Mouse (Mus musculus): ENCODE results near the gene Apba2.

The Apba2 gene

GRCm38 (mm10) chr7:64728816-64729215, 227.3 kb downstream of the Apba2 start:
- DNase-seq: no peak

DNA sequence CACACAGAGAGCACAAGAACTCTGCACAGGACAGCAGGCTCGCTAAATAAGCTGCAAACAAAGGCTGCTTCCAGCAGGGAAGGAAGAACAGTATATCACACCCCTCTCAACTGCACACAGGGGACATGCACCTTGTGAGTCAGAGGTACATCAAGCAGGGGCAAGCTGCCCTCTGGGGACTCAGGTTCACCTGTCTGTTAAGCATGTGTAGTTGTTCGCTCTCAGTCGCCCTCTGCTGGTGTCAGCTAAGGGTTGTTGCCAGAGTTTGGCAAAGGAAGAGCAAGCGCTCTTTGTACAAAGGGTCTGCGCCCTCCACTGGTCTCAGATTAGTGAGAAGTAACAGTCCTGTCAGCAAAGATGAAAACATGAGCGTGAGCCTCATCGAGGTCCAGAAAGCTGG, 228.3 kb downstream of the Apba2 start:
- DNase-seq: peak; percentile 64 to 71

GRCm38 (mm10) chr7:64739131-64739530, 237.6 kb downstream of the Apba2 start:
- DNase-seq: no peak

DNA sequence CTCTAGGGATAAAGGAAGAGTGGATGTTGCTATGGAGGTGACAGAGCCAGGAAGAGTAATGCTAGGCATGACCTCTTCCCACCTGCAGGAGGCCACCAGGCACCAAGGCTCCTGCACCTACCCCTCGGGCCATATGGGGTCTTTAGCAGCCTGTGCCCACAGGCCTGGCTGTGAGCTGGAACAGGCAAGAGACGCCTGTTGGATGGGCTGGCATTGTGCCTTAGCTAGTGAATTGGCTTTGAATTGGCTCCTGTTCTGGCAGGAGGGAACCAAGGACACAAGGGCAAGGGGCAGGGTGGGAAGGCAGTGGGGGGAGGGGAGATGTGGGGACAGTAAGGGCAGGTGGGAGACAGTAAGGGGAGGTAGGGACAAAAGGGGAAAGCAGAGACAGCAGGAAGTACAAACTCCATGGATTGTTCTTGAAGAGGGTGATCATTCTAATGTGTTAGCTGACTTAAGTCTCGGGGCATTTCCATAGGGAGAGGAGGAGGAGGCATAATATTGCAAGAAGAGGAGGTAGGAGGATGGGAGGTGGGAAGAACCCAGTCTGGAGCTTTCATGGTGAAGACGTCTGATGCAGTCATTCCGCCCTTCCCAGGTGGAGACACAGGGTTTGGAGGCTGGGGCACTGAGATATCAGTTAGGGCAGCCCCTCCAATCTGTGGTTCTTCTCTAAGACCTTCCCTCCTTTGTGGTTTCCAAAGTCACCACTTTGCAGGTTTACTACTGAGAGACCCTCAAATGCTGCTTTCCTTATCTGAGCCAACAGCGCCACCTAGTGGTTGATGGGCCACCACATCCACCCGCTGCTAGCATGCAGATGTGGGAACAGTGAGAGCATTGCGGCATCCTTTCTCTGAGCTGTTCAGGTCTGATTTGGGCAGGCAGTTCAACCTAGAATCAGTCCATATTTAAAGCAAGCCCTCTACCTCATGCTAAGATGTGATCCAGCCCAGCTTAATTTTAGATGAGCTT, 240.1 kb downstream of the Apba2 start:
- peak; percentile 50 to 81 for DNase-seq

- no peak for DNase-seq
Observed at GRCm38 (mm10) chr7:64743610-64744009, 242.1 kb downstream of the Apba2 start.

DNA sequence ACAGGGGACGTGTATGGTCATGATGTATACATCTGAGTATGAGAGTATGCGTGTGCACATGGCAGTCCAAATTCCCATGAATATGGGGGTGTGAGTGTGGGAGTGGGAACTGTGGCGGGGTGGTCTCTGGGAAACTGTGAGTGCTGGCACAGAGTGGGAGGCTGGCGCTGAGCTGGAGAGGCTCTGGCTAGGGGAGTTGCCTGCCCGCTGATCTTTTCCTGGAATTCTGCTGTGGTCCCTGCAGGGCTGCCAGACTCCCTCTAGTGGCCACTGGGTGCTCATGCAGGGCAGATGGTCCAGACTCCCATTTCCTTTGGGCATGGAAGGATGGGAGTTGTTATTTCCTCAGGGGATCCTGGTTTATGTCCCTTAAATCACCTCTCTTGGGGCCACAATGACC, 250.0 kb downstream of the Apba2 start:
- peak; percentile 50 to 58 for DNase-seq

DNA sequence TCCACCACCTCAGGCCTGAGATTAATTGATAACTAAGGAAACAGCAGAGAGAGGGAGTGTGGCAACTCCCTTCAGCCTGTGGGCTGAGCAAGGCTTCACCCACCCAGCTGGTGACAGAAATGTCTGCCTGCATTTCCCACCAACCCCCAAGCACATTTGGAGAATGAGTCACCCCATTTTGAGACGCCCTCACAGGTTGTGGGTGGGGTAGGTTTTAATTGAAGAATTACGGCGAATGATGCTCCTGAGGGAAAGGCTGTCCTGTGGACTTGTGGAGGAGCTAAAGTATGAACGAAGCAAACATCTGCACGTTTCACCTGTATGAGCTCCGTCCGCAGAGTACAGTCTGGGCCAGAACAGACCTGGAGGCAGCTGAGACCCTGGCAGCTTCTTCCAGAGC, 250.6 kb downstream of the Apba2 start:
- no peak for DNase-seq

- DNase-seq: no peak
Observed at GRCm38 (mm10) chr7:64753678-64754077, 252.2 kb downstream of the Apba2 start.

- DNase-seq: peak; percentile 51 to 77
Observed at GRCm38 (mm10) chr7:64754161-64754560, 252.7 kb downstream of the Apba2 start.

- DNase-seq: no peak
Observed at GRCm38 (mm10) chr7:64755141-64755540, 253.6 kb downstream of the Apba2 start.

DNA sequence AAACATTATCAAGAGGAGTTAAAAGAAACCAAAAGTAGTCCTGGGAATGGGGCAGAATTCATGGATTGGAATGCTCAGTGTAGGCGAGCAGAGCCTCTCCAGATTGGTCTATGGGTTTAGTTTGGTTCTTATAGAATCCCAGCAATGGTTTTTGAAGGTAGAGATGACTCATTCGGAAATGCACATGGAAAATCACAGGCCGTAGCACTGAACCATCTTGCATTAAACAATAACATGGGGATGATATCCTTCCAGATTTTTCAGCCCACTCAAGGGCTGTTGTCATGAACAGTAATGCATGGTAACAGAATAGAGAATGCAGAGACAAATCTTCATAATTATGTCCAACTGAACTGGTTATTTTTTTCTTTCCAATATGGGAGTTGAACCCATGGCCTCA, 264.1 kb downstream of the Apba2 start:
- DNase-seq: no peak

- no peak for DNase-seq
Observed at GRCm38 (mm10) chr7:64769768-64770167, 268.3 kb downstream of the Apba2 start.

DNA sequence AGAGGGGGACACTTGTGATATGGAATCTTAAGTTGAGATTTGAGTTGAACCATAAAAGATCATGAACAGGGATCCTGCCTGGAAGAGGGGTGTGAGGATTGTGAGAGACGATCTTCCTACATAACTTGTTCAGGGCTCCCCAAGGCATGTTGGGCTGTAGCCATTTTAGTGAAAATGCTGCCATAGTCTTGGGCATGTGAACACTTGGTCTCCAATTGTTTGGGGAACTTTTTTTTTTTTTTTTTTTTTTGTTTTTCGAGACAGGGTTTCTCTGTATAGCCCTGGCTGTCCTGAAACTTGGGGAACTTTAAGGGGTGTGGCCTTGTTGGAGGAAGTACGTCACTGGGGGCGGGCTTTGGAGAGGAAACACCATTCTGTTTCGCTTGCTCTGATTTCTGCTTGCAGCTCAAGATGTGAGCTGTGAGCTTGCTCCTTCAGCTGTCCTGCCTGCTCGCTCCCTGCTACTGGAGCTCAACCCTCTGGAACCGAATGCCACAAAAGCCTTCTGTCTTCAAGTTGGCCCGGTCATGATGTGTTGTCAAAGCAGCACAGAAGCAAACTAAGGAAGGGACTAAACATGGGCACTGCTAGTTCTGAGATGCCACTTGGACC, 269.4 kb downstream of the Apba2 start:
- DNase-seq: peak in 1 of 2 experiments; percentile 20

DNA sequence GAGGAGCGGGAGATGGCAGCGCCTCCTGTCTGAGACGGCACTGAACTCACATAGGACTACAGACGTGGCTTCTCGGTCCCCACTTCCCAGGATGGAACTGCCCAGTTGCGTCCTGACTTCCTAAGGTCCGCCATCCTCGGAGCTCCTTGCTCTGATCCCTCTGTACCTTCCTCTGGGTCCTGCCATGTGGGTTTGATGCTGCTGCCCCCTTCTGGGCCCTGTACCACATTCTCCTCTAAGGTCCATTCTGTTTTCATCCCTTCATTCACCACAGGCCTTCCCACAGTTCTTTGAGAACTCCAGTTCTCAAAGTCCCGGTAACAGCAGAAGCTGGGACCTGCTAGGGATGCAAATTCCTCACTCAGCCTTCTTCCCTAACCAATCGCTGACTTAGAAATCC, 272.0 kb downstream of the Apba2 start:
- DNase-seq: no peak

DNA sequence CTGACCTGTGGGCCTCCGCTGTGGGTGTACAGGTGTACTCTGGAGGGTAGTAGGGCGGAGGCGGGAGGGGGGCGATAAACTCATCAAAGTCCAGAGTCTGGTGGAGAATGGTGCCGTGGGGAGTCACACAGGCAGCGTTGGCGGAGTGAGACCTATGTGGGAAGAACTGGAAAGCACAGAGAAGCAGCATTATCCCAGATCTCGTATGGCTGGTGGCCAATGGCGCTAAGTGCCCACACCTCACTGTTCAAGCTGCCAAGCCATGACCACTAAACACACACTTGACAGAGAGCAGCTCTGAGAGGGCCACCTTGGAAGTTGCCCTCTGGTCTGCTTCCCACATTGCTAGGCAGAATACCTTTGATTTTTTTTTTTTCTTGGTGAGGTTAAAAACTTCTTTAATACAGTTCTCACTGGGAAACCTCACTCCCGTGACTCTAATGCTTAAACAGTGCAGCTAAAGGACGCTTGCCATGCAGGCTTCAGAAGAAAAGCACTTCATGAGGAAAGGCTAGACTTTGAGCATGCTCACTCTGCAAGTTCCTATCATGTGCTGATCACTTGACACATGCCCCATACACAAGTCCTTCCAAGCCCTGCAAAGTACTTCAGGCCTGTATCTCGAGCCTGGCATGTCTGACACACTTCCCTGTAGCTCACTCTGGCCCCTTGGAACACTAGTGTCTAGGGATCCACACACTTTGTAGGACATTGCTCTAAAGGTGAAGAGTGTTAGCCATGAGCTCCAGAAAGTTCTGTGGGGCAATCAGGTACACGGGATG, 275.4 kb downstream of the Apba2 start:
- no peak for DNase-seq

GRCm38 (mm10) chr7:64779501-64779900, 278.0 kb downstream of the Apba2 start:
- DNase-seq: no peak

- DNase-seq: no peak
Observed at GRCm38 (mm10) chr7:64785040-64785439, 283.5 kb downstream of the Apba2 start.

GRCm38 (mm10) chr7:64791145-64791544, 289.6 kb downstream of the Apba2 start:
- DNase-seq: no peak

GRCm38 (mm10) chr7:64792031-64792430, 290.5 kb downstream of the Apba2 start:
- peak; percentile 45 to 47 for DNase-seq

DNA sequence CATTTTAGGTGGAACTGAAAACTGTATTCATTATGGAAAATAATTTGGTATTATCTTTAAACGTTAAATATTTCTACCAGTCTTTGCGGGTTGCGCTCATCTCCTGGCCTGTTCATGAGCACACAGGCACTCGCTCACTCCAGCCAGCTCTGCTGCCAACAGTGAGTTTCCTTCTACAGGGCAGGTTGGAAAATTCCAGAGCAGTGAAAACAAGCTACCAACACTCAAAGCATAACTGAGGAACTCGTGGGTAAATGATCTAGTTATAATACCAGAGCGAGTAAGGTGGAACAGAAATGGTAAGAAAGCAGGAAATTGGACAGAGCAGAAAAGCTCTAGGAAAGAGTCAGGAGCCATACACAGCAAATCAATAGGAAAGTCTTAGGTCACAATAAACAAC, 294.0 kb downstream of the Apba2 start:
- DNase-seq: no peak
